Mouse (Mus musculus): Measurements from ENCODE around the gene Tmem97.
"Not testable (repeated sequence)": the region's sequence is repeated elsewhere in the genome, so short reads cannot be mapped to it uniquely, and the experiment has no call there.

Gene Tmem97

GRCm38 (mm10) chr11:78550168-78551058, at the start of gene Tmem97:
Tmem97 (minus strand) TSS chr11:78550777.
- DNase-seq: peak; percentile 98

DNA sequence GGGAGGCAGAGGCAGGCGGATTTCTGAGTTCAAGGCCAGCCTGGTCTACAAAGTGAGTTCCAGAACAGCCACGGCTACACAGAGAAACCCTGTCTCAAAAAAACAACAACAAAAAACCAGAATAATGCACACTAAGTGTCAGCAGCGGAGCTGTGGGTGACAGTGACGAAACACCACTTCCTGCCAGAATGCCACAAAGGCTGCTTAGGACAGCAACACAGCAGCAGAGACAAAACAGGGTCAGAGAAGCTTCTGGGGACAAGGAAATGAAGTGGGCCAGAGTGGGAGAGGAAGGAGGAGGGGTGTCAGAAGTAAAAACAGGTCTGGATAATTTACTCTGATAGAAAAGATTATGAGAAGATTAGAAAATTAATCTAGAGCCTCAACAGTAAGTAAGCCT, 49.5 kb upstream of the Tmem97 start:
- no peak for DNase-seq

DNA sequence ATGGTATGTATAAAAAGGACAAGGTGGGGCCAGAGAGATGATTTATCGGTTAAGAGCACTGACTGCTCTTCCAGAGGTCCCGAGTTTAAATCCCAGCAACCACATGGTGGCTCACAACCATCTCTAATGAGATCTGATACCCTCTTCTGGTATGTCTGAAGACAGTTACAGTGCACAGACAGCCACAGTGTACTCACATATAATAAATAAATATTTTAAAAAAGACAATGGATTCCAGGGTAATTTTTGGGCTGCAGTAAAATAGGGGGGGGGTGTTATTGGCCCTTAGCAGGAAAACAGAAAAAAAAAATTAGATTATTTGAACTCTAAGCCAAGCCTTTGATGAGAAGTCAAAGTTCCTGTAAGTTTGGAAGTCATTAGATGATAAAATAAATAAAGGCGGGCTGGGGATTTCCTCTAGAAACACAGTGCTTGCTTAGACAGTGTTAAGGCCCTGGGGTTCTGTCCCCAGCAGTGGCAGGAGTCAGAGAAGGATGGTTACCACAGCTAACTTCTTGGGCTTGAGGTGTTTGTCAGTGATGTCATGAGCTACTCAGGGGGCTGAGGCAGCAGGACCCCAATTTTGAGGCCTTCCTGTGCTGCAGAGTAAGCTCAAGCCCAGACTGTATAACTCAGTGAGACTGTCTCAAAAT, 48.3 kb upstream of the Tmem97 start:
- no peak for DNase-seq

- peak; percentile 67 for DNase-seq
Observed at GRCm38 (mm10) chr11:78596750-78597149, 46.2 kb upstream of the Tmem97 start.

GRCm38 (mm10) chr11:78595773-78596172, 45.2 kb upstream of the Tmem97 start:
- no peak for DNase-seq

DNA sequence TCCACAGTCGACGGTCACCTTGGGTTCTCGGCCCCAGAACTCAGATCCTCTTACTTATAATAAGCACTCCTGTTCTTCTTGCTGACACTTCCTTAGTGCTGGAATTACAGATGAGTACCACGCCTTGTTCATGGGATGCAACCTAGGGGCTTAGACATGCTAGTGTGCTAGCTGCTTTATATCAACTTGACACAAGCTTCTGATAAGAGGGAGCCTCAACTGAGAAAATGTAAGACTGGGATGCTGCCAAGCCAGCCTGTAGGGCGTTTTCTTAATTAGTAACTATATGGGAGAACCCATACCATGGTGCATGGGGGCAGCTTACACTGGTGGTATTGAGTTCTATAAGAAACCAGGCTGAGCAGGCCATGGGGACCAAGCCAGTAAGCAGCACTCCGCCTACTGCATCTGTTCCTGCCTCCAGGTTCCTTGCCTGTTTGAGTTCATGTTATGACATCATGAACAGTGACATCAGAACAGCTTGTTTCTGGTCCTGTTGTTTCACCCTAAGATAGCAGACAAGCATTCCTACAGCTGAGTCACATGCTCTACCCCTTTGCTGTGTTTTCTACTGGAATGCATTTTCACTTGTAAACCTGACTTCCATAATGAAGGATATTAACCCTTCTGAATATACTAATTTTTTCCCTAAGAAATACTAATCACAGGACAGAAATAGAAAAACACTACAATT, 43.8 kb upstream of the Tmem97 start:
- no peak for DNase-seq

DNA sequence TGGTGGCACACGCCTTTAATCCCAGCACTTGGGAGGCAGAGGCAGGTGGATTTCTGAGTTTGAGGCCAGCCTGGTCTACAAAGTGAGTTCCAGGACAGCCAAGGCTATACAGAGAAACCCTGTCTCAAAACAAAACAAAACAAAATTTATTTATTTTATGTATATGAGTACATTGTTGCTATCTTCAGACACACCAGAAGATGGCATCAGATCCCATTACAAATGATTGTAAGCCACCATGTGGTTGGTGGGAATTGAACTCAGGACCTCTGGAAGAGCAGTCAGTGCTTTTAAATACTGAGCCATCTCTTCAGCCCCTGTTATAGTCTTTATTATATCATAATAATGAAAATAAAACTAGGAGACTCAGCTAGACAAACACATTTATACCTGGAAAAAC, 37.1 kb upstream of the Tmem97 start:
- DNase-seq: not testable (repeated sequence)

DNA sequence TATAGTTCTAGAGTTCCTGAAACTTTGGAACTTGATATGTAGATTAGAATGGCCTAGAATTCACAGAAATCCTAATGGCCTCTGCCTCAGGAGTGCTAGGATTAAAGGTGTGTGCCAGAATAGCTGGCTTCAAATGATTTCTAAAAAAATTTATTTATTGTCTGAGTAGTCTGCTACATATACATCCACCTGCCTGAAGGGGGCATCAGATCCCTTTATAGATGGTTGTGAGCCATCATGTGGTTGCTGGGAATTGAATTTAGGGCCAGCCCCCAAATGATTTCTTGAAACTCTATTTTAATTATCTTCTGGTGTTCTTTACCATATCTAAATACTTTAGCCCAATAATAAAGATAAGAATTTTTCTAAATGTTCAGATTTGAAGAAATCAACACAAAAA, 35.5 kb upstream of the Tmem97 start:
- DNase-seq: peak; percentile 22

- DNase-seq: no peak
Observed at GRCm38 (mm10) chr11:78582848-78583247, 32.3 kb upstream of the Tmem97 start.

DNA sequence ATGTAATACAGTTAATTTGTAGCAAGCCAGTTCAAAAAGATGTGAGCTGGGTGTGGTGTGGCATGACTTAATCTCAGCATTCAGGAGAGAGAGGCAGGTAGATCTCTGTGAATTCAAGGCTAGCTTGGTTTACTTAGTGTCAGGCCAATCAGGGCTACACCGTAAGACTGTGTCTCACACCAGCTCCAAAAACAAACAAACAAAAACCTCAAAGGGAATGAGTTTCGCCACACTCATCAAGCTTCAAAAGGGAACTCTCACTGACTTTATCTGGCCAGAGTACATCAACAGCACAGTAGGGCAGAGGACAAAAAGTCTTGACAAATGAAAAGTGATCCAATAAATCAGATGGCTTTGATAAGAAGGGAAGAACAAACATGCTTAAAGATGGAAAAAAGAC, 24.4 kb upstream of the Tmem97 start:
- DNase-seq: no peak

GRCm38 (mm10) chr11:78574536-78574935, 24.0 kb upstream of the Tmem97 start:
- DNase-seq: no peak

GRCm38 (mm10) chr11:78574031-78574430, 23.5 kb upstream of the Tmem97 start:
- DNase-seq: not testable (repeated sequence)

DNA sequence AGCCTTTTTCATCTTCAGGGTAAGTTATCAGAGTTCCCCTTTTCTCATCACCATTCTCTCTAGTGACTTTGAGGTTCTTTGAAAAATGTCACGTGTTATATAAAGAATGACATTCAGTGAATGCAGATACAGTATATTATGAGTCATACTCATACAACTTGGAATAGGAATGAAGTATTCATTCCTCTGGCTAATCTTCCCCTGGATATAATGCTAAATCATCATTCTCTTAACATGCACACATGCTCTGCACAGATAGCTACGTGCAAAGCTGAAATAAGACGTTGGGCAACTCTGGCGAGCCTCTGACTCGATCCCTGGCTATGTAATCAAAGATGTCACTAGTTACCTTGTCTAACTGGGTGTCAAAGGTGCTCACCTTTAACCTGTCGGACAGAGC, 21.3 kb upstream of the Tmem97 start:
- no peak for DNase-seq

DNA sequence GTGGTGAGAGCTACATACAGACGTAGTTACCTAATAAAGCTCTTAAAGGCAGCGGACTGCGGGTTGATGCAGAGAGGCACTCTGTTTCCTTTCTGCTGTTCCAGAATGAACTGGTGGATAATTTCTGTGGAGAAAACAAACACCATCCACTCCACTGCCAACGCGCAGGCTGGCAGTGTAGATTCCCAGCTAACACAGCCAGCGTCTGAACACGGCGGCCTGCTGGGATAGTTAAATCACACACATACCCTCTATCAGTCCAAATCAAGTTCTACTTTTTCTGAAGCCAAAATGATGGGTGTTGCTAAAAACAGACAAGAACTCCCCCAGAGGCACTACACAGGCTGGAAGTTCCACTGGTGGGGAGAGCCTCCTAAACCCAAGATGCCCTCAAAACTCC, 20.9 kb upstream of the Tmem97 start:
- no peak for DNase-seq

- DNase-seq: no peak
Observed at GRCm38 (mm10) chr11:78569806-78570205, 19.2 kb upstream of the Tmem97 start.

GRCm38 (mm10) chr11:78568827-78569226, 18.2 kb upstream of the Tmem97 start:
- no peak for DNase-seq

- DNase-seq: no peak
Observed at GRCm38 (mm10) chr11:78567614-78568013, 17.0 kb upstream of the Tmem97 start.

GRCm38 (mm10) chr11:78566775-78567174, 16.2 kb upstream of the Tmem97 start:
- no peak for DNase-seq

- peak; percentile 86 for DNase-seq
Observed at GRCm38 (mm10) chr11:78560447-78560846, 9.9 kb upstream of the Tmem97 start.

- DNase-seq: no peak
Observed at GRCm38 (mm10) chr11:78557241-78557640, 6.7 kb upstream of the Tmem97 start.

- no peak for DNase-seq
Observed at GRCm38 (mm10) chr11:78556070-78556469, 5.5 kb upstream of the Tmem97 start.

GRCm38 (mm10) chr11:78555623-78556022, 5.0 kb upstream of the Tmem97 start:
- DNase-seq: no peak

- no peak for DNase-seq
Observed at GRCm38 (mm10) chr11:78551059-78551398, 452 bp upstream of the Tmem97 start.

DNA sequence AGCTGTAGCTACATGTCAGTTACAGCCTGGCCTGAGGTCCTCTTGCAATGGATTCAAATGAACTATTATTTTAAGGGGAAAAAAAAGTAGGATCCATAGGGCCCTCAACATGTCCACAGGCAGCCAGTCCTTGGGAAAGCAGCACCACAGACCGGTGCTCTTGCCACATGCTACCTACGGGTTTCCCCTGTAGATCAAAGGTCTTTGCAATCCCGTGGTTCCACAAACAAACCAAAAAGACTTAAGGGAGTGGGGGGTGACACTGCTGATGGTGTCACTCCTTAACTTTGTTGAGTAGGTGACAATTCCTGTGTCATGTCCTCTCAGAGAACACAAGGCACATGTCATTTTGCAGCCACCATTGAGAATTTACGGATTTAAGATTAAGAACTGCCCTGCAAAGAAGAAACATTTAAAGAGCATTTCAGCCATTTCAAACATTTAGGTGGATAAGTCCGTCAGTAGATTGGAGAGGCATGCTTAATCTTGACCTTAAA, 1.0 kb downstream of the Tmem97 start:
- DNase-seq: no peak
